Mouse (Mus musculus): ENCODE results near the gene Acot6.

DNA sequence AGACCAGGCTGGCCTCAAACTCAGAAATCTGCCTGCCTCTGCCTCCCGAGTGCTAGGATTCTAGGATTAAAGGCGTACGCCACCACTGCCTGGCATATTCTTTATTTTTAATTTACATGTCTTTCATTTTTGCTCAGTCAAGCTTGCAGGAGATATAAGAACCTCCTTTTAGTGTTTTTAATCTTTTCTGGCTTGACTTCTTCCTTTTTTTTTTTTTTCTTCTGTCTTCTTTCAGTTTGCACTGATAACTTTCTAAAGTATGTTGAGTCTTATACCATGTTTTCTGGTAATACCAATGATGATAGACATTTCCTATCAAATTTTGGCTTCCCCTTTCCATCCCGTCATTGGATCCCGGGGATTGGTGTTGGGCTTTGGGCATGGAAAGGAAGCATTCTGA, 19.1 kb downstream of the Acot6 start:
- no peak for TF ChIP-seq CTCF (IDR thresholded peaks at IDR 0.05; ENCODE audit: low read depth, low read length)
- no peak for TF ChIP-seq POLR2A (IDR thresholded peaks at IDR 0.05; ENCODE audit: insufficient read depth, low read length)

Data from ES-Bruce4 (cell line).